Mouse (Mus musculus): ENCODE measurements at regions not wholly inside any gene's neighbourhood (a gene's known extent, or its start where the extent isn't known, plus 50 kb on each side); places are given as distances from the start of the nearest gene placed in this dataset.
"Not testable (repeated sequence)": the region's sequence is repeated elsewhere in the genome, so short reads cannot be mapped to it uniquely, and the experiment has no call there.

GRCm38 (mm10) chrX:105655591-105655990 lies 108.5 kb upstream of the Fgf16 start:
- DNase-seq (ENCODE audit: low read depth, low spot score) = not testable (repeated sequence)

- DNase-seq (ENCODE audit: low read depth, low spot score) = no peak
Observed at GRCm38 (mm10) chrX:105670531-105670930, 93.5 kb upstream of the Fgf16 start.

- DNase-seq (ENCODE audit: low read depth, low spot score) = no peak
Observed at GRCm38 (mm10) chrX:105671247-105671646, 92.8 kb upstream of the Fgf16 start.

GRCm38 (mm10) chrX:105674860-105675259 lies 89.2 kb upstream of the Fgf16 start:
- no peak for DNase-seq (ENCODE audit: low read depth, low spot score)

GRCm38 (mm10) chrX:105683678-105684077 lies 80.4 kb upstream of the Fgf16 start:
- no peak for DNase-seq (ENCODE audit: low read depth, low spot score)

- DNase-seq (ENCODE audit: low read depth, low spot score) = no peak
Observed at GRCm38 (mm10) chrX:105684433-105684832, 79.6 kb upstream of the Fgf16 start.

GRCm38 (mm10) chrX:105710676-105711241 lies 53.3 kb upstream of the Fgf16 start:
- peak; percentile 27 for DNase-seq (ENCODE audit: low read depth, low spot score)
